Mouse (Mus musculus) heart, postnatal 0 days (tissue): ENCODE measurements around the gene Ralgapb.

Experiments
- CTCF ChIP-seq: IDR thresholded peaks from 2 replicates; pipeline ENCODE4 v1.5.1; 2016; ENCODE audit warnings: antibody characterized with exemption, control low read depth, low read depth
- EP300 ChIP-seq: IDR thresholded peaks from 2 replicates; pipeline ENCODE4 v1.6.1; 2016; ENCODE audit warnings: antibody characterized with exemption, low read depth

DNA sequence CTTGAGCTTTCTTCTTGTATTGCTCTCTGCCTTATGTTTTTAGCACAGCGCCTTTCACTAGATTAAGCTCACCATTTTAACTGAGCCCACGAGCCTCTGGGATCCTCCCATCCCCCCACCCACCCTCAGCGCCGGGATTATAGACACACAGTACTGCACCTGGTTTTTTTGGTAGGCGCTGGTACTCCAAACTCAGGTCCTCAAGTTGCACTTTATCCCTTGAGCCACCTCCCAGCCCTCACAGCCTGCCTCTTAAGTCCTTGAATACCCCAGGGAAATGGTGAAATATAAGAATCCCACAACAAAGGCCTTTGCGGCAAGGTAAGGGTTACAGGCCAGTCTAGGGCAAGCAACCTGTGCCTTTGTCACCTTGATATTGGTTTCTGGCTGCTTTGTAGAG lies 110.2 kb downstream of the Ralgapb start:
- no peak for TF ChIP-seq EP300
- no peak for TF ChIP-seq CTCF
